Mouse (Mus musculus): ENCODE measurements around the gene Fkbp5.

DNA sequence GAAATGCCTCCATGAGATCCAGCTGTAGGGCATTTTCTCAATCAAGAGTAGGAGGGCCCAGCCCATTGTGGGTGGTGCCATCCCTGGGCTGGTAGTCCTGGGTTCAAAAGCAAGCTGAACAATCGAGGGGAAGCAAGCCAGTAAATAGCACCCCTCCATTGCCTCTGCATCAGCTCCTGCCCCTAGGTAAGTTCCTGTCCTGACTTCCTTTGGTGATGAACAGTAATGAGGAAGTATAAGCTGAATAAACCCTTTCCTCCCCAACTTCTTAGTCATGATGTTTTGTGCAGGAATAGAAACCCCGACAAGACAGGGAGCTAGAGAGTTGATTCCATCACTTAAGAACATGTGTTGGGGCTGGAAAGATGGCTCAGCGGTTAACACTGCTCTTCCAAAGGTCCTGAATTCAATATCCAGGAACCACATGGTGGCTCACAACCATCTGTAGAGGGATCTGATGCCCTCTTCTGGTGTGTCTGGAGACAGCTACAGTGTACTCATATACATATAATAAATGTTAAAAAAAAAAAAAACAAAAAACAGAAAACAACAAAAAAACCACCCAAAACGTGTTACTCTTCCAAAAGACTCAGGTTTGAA, 7.6 kb upstream of the Fkbp5 start:
- TF ChIP-seq POLR2A (IDR thresholded peaks at IDR 0.05; ENCODE audit: borderline replicate concordance, control insufficient read depth, low read depth, low read length) (no peak), CTCF (IDR thresholded peaks at IDR 0.05; ENCODE audit: control insufficient read depth, insufficient read depth, low read length) (no peak)
